Comparison of ENCODE assay signal across 8 mouse cellular contexts in the genomic region with DNA sequence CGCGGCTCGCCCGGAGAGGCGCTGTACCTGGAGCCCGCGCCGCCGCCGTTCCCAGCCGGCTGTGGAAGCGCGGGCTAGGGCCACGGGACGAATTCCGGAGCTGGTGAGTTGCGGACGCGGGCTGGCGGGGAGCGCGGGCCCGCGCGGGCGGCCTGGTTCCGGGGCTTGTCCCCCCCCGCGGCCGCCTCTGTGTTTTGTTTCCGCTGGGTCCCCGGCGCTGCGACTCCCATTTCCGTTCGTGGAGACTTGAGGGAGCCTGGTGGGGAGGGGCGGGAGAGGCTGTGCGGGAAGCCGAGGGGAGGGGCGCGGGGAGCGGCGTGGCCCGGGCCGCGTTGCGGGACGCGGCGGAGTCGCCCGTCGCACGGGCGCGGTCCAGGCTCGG. TPM values are rescaled to one million over a fixed set of nuclear protein-coding genes. Genes with fewer than 3 reads are reported as not detected.
DNase-seq lines count a peak whose midpoint lies in the region; ATAC-seq and TF ChIP-seq lines count a peak whose summit lies in the region.

A gene (minus strand): TSS at position 185 of the 382 bp plus-strand sequence.

- H3K9me3 ChIP-seq in forebrain, embryonic 10.5 days = no peaks in the 10 kb centered on the region
- no peaks in the 10 kb centered on the region for H3K9me3 ChIP-seq in heart, embryonic 13.5 days
- no peaks in the 10 kb centered on the region for H3K9me3 ChIP-seq in kidney, postnatal 0 days (replicated peaks; ENCODE audit: low read length)
- no peaks in the 10 kb centered on the region for H3K9me3 ChIP-seq in midbrain, postnatal 0 days (ENCODE audit: low read length)

- 0% methylated on average over 57 of the region's 57 CpGs for WGBS in forebrain, embryonic 10.5 days
- WGBS in heart, embryonic 13.5 days = 0% methylated on average over 57 of the region's 57 CpGs
- 1% methylated on average over 42 of the region's 57 CpGs for WGBS in kidney, postnatal 0 days
- WGBS in midbrain, postnatal 0 days = under 1% methylated on average over 49 of the region's 57 CpGs

- peak; percentile 76 for DNase-seq in CD4-positive, CD25-positive, alpha-beta regulatory T cell, adult 2 months (ENCODE audit: low read depth, low spot score)
- peak; percentile 71 for DNase-seq in forebrain, embryonic 10.5 days (ENCODE audit: extremely low spot score, low spot score)
- DNase-seq in kidney, postnatal 0 days (ENCODE audit: low spot score) = peak; percentile 89
- DNase-seq in liver = peak; percentile 80
- peak; percentile 81 for DNase-seq in midbrain, postnatal 0 days (ENCODE audit: low spot score)

- no peaks in the 10 kb centered on the region for H3K27me3 ChIP-seq in forebrain, embryonic 10.5 days (ENCODE audit: poor library complexity, severe bottlenecking)
- no peaks in the 10 kb centered on the region for H3K27me3 ChIP-seq in heart, embryonic 13.5 days (replicated peaks)
- H3K27me3 ChIP-seq in kidney, postnatal 0 days (ENCODE audit: insufficient read depth, low read length) = no peaks in the 10 kb centered on the region
- no peaks in the 10 kb centered on the region for H3K27me3 ChIP-seq in midbrain, postnatal 0 days (ENCODE audit: insufficient read depth, low read length)
- no peaks in the 10 kb centered on the region for H3K27me3 ChIP-seq in testis, adult 2 months (ENCODE audit: control insufficient read depth, insufficient read depth, low read length)

- peaks cover 13% of the 10 kb centered on the region for H3K4me1 ChIP-seq in brown adipose tissue, adult 24 weeks (ENCODE audit: control insufficient read depth, insufficient read depth, insufficient read length, low read length)
- H3K4me1 ChIP-seq in forebrain, embryonic 10.5 days = peaks cover 29% of the 10 kb centered on the region
- peaks cover 43% of the 10 kb centered on the region for H3K4me1 ChIP-seq in heart, embryonic 13.5 days
- H3K4me1 ChIP-seq in kidney, postnatal 0 days (replicated peaks; ENCODE audit: insufficient read depth, low read length) = peaks cover 8% of the 10 kb centered on the region
- no peaks in the 10 kb centered on the region; the same call in 1 of the 2 replicates for H3K4me1 ChIP-seq in midbrain, postnatal 0 days (ENCODE audit: insufficient read depth, low read length)
- H3K4me1 ChIP-seq in testis, adult 2 months (ENCODE audit: control insufficient read depth, insufficient read depth, low read length) = peaks cover 11% of the 10 kb centered on the region

- peak within 1 kb of the TSS; percentile 99 for H3K9ac ChIP-seq in heart, embryonic 13.5 days
- H3K9ac ChIP-seq in kidney, postnatal 0 days (ENCODE audit: low read depth, low read length) = peak within 1 kb of the TSS; percentile 99
- peak within 1 kb of the TSS; percentile 97 for H3K9ac ChIP-seq in midbrain, postnatal 0 days (replicated peaks; ENCODE audit: low read length, poor library complexity, severe bottlenecking)

- no peak for TF ChIP-seq CTCF in kidney, postnatal 0 days (IDR thresholded peaks at IDR 0.05; ENCODE audit: low read depth)
- TF ChIP-seq CTCF in midbrain, postnatal 0 days (IDR thresholded peaks at IDR 0.05) = no peak
- no peak for TF ChIP-seq CTCF in testis, adult 2 months (IDR thresholded peaks at IDR 0.05; ENCODE audit: control insufficient read depth, insufficient read depth, insufficient replicate concordance, low read depth, low read length)

- H3K4me3 ChIP-seq in brown adipose tissue, adult 24 weeks (ENCODE audit: insufficient read depth, low read depth, low read length) = peak within 1 kb of the TSS; percentile 99
- H3K4me3 ChIP-seq in forebrain, embryonic 10.5 days = peak within 1 kb of the TSS; percentile 91
- H3K4me3 ChIP-seq in heart, embryonic 13.5 days = peak within 1 kb of the TSS; percentile 95
- peak within 1 kb of the TSS; percentile 96 for H3K4me3 ChIP-seq in kidney, postnatal 0 days (replicated peaks; ENCODE audit: low read depth, low read length)
- H3K4me3 ChIP-seq in midbrain, postnatal 0 days (ENCODE audit: low read depth, low read length) = peak within 1 kb of the TSS; percentile 98
- H3K4me3 ChIP-seq in testis, adult 2 months (ENCODE audit: control insufficient read depth, low read depth, low read length) = peak within 1 kb of the TSS; percentile 96

- peak within 1 kb of the TSS; percentile 99 for H3K27ac ChIP-seq in brown adipose tissue, adult 24 weeks (replicated peaks; ENCODE audit: low read depth, low read length)
- H3K27ac ChIP-seq in forebrain, embryonic 10.5 days = peak within 1 kb of the TSS; percentile 99
- peak within 1 kb of the TSS; percentile 100 for H3K27ac ChIP-seq in heart, embryonic 13.5 days (replicated peaks)
- H3K27ac ChIP-seq in kidney, postnatal 0 days = peak within 1 kb of the TSS; percentile 100
- peak within 1 kb of the TSS; percentile 95 for H3K27ac ChIP-seq in midbrain, postnatal 0 days (ENCODE audit: low read depth, low read length)
- peak within 1 kb of the TSS; percentile 93 for H3K27ac ChIP-seq in testis, adult 2 months (ENCODE audit: control insufficient read depth, insufficient read depth, low read depth, low read length)

- ATAC-seq in heart, embryonic 13.5 days (ENCODE audit: extremely low read depth, insufficient number of reproducible peaks, low FRiP score, low TSS enrichment) = peak; percentile 40
- peak; percentile 31 for ATAC-seq in kidney, postnatal 0 days (replicated peaks; ENCODE audit: low FRiP score, low read depth)
- peak; percentile 66 for ATAC-seq in midbrain, postnatal 0 days (ENCODE audit: low FRiP score)

- H3K4me2 ChIP-seq in heart, embryonic 13.5 days = peak within 1 kb of the TSS; percentile 78
- peak within 1 kb of the TSS; percentile 61 for H3K4me2 ChIP-seq in kidney, postnatal 0 days (ENCODE audit: low read length)
- H3K4me2 ChIP-seq in midbrain, postnatal 0 days (ENCODE audit: low read depth, low read length, poor library complexity, severe bottlenecking) = peak within 1 kb of the TSS; percentile 78

- H3K36me3 ChIP-seq in forebrain, embryonic 10.5 days (replicated peaks) = peaks cover 46% of the 10 kb centered on the region
- peaks cover 40% of the 10 kb centered on the region for H3K36me3 ChIP-seq in heart, embryonic 13.5 days
- peaks cover 14% of the 10 kb centered on the region; the same call in 1 of the 2 replicates for H3K36me3 ChIP-seq in kidney, postnatal 0 days (ENCODE audit: insufficient read depth, low read length)
- H3K36me3 ChIP-seq in midbrain, postnatal 0 days (ENCODE audit: insufficient read depth, low read length) = peaks cover 7% of the 10 kb centered on the region
- peaks cover 1% of the 10 kb centered on the region for H3K36me3 ChIP-seq in testis, adult 2 months (ENCODE audit: control insufficient read depth, insufficient read depth, low read length)

- TF ChIP-seq POLR2A in testis, adult 2 months (IDR thresholded peaks at IDR 0.05; ENCODE audit: control insufficient read depth, low read depth, low read length) = no peak

RNA-seq across cellular contexts. Expression of the gene that starts here (rescaled TPM):
- 659 and 718 TPM in 2 replicates for polyA plus RNA-seq in brown adipose tissue, adult 24 weeks (2012; ENCODE audit: insufficient read depth, insufficient read length, missing spikeins)
- polyA plus RNA-seq in forebrain, embryonic 10.5 days (2016; fragmentation: Nextera tagmentation; extraction: Ambion mirVana) = 813 and 826 TPM in 2 replicates
- polyA plus RNA-seq in heart, embryonic 13.5 days (2015; fragmentation: Nextera tagmentation; extraction: Ambion mirVana) = 1,442 and 1,666 TPM in 2 replicates
- polyA plus RNA-seq in kidney, postnatal 0 days (2015; fragmentation: Nextera tagmentation; extraction: Ambion mirVana) = 1,513 and 1,607 TPM in 2 replicates
- 124 and 125 TPM in 2 replicates for total RNA-seq in midbrain, postnatal 0 days (2014; rRNA removed)
- 880 and 907 TPM in 2 replicates for polyA plus RNA-seq in midbrain, postnatal 0 days (2015; fragmentation: Nextera tagmentation; extraction: Ambion mirVana)
- polyA plus RNA-seq in testis, adult 2 months (2012; rRNA removed) = 217 TPM in 2 replicates

Comparison
In these comparisons a context has a peak if more than half of its experiments do, and no peak if none do; other contexts are left out.
1. Peak in every context shown above with its lines: DNase-seq, ATAC-seq, H3K4me3 ChIP-seq and H3K27ac ChIP-seq.